Mouse (Mus musculus): Measurements from ENCODE around the gene Mup7.
"Not testable (repeated sequence)": the region's sequence is repeated elsewhere in the genome, so short reads cannot be mapped to it uniquely, and the experiment has no call there.

Mup7 gene

GRCm38 (mm10) chr4:60070375-60070774 is at the start of gene Mup7:
TSS of gene Mup7 (minus strand) at chr4:60070475.
- not testable (repeated sequence) for TF ChIP-seq GATA4 (IDR thresholded peaks at IDR 0.05; ENCODE audit: insufficient replicate concordance, low read length)
